Mouse (Mus musculus) liver, postnatal 0 days (tissue): ENCODE measurements around the gene Ascc2.

Experiments
- CTCF ChIP-seq: sonication (generic); IDR thresholded peaks from 2 replicates; pipeline ENCODE4 v1.5.1; 2016; ENCODE audit warnings: antibody characterized with exemption, low read depth
- EP300 ChIP-seq: IDR thresholded peaks from 2 replicates; pipeline ENCODE4 v1.6.1; 2016; ENCODE audit warnings: antibody characterized with exemption, low read depth, mild to moderate bottlenecking

- TF ChIP-seq EP300: no peak
- no peak for TF ChIP-seq CTCF
Measured at GRCm38 (mm10) chr11:4705178-4705577, 67.6 kb downstream of the Ascc2 start.
